Mouse (Mus musculus): ENCODE data around the gene Cd44.
A peak's percentile ranks its signal among the peaks of the same experiment; 100 is the strongest.

Cd44 gene

DNA sequence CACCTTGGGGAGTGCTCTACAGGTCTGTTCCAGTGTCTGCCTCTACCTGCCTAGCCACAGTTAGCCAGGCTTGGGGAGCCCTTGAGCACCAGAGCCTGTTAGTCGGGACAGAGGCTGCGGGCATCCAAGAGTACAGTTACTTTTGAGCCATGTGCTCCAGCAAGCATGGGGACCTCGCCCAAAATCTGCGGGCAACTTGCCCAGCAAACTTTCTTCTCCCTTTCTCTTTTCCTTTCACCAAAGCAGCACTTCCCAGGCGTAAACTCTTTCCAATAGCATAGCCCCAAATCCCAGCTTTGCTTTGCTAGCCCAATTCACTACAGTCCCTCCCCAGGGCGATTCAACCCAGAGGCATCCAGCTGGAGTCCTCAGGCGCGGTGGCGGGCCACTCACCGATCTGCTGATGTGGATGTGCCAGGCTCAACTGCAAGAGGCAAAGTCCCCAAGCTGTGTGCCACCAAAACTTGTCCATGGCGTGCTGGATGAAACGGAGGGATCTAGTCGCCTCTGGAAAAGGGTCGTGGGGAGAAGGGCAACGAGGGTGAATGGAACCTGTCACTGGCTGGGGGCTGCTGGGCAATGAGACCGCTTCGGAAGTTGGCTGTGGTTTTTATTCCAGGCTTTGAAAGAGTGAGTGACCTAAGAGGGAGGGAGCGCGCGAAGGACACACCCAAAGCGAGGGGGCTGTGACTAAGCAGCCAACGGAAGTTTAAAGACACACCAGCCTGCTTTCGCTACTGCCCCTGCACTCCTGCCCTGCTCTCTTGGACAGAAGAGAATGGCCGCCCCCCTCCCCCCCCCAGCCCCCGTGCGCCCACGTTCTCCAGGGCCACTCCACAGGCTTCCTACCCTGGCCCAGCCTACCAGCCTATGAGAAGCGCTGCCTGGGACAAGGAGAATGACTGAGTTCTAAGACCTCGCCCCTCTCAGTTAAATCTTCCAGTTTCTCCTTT lies at the start of gene Cd44:
Cd44 (minus strand) TSS at position 791 of the 953 bp plus-strand sequence.
- DNase-seq (ENCODE audit: low spot score in 2 of 2), result peak; percentile 70 to 71

DNA sequence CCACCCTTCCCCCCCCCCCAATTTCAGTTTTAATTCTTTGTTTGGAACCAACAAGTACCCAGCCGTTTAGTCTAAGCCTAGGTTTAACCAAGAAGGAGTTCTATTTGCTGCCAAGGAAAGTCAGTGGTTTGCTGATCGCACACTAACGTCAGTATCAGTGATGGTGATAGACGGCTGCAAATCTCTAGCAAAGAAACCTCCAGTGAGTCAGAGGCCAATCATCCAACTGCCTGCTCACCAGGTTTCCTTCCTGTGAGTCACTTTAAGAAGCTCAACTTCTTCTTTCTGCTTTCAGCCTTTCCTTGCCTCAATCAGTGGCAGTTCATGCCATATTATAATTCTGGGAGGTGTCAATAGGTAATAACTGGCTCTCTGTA lies 47.0 kb upstream of the Cd44 start:
- peak; percentile 51 to 64 for DNase-seq (ENCODE audit: low spot score in 2 of 2)

DNA sequence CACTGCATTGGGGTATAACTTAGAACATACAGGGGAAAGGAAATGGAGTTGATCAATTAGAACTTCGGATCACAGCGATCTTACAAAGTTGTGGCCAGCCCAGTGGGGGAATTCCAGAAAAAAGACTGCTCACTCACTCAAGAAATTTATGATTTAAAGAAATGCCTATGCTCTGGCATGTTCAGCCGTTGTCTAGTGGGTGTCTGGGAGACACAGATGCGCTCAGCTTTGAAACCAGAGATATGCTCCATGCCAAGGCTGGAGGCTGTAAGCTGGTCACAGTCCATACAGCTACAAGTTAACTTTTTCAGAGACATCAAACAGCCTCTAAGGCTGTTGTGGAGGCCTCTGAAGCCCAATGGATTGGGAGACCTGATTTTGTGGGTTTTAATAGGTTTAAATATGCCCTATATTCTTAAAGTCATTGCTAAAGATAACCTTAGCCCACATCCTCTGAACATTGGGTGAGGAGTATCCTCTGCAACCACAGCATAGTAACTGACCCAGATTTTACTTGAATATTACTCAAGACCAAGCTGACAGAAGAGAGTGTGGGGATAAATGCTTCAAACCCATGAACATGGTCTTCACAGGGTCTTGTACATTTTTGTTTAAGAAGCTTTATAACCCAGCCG lies 46.5 kb upstream of the Cd44 start:
- no peak for DNase-seq (ENCODE audit: low spot score in 2 of 2)

DNA sequence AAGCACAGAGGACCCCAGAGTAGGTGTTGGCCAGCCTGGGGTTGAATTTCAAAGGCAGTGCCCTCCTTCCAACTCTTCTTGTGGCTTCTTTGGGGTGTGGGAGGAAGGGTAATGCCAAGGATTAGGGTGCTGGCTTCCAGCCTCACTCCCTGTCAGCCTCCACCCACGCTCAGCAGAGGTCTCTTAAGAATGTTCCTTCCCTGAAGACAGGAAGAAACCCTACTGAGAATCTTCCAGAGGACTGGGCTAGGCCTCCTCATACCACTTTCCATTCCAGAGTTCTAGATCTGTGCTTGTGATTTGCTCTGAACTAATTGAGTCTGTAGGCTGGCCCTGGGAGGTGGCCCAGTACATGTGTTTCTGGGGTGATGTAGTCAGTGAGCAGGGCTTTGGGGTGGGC lies 43.6 kb upstream of the Cd44 start:
- DNase-seq (ENCODE audit: low spot score in 2 of 2), result no peak

DNA sequence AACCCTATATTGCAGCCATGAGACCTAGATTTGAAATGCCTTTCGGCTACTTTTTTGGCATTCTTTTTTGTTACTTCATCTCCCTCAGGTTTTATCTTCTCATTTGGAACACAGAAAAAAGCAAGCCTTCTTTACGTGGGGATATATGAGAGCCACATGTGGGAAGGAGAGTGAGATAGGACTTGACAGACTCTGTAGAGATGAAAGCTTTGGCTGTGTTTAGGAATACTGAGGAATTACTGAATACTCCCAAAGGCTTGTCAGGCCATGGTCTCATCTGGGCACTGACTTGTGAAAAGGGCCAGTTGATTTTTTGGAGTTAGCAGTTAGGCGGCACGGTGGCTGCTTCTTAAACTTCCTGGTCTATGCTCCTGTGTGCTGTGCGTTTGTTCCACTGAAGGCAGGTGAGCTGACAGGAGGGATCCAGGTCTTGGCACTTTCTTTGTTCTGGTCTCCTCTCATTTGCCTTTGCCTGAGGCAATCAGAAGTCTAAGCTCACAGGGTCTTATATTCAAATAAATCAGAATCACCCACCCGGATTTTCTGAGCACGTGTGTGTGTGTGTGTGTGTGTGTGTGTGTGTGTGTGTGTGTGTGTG lies 43.0 kb upstream of the Cd44 start:
- no peak for DNase-seq (ENCODE audit: low spot score in 2 of 2)

DNA sequence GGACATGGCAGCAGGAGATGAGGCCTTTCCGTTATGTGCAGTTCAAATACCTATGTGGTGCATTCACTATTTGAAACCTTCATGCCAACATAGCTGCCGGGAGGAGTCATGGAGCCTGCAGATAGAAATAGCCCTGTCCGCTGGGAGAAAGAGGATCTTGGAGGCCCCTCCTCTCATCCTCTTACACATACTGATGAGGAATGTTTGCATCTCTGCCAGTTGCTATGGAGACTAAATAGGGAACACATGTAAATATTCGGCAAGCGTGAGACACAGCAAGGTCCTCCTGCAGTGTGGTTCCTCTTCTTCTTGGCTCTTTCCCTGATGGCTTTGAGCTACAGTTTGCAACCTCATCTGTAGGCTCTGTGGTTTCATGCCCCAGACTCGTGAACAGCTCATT lies 42.5 kb upstream of the Cd44 start:
- peak in 1 of 2 experiments; percentile 41 for DNase-seq (ENCODE audit: low spot score in 2 of 2)

DNA sequence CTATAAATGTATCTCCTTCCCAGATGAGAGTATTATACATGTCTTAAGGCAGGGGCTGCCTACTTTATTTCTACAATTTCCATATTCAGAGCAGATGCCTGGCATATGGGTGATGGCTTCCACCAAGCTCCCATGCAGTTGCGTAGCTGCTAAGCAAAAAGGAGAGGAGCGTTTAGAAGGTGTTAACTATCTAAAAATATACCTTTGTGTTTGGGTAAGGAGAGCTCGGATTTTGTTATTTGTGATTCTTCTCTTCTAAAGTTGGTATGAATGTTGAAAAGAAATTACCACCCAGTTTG lies 41.3 kb upstream of the Cd44 start:
- DNase-seq (ENCODE audit: low spot score in 2 of 2), result no peak

DNA sequence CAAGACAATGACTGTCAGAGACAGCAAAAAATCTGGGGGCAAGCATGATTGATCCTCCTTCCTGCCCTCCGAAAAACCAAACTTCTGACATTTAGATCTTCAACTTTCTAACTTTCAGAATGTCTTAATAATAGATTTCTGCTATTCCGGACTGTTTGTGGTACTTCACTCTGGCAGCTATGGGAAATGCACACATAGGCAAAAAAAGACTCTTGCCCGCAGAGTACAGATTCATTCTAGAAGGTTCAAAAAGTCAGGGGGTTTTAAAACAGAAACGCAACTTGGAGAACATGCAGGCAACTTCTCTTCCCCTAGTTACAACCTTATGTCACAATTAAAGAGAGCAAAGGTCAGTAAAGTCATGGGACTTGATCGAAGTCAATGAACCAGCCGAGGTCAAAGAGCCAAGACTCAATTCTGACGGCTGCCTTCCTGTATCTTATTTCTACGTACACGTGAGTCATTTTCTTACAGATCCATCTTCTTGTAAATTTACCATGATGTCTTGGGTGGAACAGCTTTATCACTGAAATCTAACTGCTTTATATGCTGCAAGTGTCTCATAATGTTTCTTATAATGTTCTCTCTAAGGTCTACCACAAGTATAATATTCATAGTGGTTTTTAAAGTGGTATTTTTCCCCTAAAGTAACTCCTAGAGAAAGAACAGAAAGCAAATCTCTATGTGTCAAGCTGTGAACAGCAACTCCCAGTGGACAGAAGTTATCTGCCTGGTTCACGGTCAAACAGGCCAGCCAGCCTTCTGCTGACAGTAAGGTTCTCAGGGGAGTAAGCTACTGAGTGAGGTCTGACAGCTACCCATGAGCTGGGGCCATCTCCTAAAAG lies 40.7 kb upstream of the Cd44 start:
- DNase-seq (ENCODE audit: low spot score in 2 of 2), result no peak

DNA sequence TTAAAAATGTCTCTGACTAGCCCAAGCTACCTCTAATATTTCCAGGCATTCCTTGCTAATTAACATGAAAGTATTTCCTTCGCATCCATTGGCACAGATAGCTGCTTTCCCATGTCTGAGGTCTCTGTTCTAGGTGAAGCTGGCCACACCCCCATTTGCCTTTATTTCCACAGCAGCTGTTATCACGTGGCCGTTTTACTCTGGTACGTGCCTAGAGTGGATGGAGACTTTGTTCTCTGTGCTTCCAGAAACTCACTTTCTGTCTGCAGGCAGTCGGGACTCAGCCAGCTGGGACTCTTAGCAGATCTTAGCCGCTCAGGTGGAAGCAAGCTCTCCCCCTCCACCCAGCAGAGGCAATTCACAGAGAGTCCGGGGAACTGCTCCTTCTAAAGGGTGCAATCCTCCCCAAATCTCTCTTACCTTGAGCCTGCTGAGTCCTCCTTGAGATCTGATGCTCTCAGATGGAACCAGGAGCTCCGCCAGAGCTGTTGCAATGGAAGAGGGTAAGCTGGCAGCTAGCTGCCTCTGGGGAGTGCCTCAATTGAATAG lies 39.4 kb upstream of the Cd44 start:
- no peak for DNase-seq (ENCODE audit: low spot score in 2 of 2)

DNA sequence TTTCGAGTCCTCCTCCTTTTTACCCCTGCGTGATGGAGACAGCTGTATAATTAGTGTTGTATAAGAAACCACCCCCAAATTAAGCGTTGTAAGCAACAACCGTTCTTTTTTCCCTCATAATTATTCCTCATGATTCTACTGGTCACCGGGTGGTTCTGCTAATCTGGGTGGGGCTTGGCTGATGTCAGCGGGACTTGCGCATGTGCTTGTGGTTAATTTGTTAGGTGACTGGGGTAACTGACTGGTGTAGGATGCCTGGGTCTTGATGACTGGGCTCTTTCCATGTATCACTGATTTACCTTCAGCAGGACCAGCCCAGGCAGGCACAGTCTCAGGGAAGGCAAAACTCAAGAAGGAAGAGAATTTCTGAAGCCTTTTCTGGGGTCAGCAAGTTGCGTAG lies 38.7 kb upstream of the Cd44 start:
- DNase-seq (ENCODE audit: low spot score in 2 of 2), result no peak

DNA sequence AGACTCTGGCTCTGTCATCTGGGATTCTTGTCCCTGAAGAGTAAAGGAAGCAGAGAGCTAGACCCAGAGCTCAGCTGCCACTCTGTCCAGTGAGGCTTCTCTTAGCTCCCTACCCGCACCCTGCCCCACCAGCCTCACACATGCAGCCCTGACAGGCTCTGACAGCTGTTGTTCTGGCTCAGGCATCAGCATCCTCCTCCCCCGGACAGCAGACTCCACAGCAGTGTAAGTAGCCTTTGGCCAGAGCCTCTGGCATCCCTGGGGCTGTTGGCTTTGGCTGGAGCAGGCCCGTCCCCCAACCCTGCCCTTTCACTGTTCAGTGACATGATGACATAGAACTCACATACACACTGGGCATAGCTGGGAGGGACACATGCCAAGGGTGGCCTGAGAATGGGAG lies 35.4 kb upstream of the Cd44 start:
- no peak for DNase-seq (ENCODE audit: low spot score in 2 of 2)

DNA sequence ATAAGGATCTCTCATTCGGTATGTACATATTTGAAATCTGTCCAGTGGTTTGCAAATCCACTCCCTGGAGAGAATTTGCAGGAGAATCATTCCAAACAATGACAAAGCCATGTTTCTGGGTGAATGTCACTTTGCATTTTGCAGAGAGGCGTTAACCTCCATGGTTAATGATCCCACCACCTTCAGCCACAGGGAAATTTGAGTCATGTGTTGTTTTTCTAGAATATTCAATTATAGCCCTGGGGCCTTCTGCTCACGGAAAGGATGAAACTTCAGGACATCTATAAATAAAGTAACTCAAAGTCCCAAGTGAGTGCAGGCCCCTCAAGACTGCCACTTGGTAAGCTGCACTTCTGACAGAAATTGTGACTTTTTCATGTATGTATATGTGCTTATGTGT lies 33.4 kb upstream of the Cd44 start:
- no peak for DNase-seq (ENCODE audit: low spot score in 2 of 2)

DNA sequence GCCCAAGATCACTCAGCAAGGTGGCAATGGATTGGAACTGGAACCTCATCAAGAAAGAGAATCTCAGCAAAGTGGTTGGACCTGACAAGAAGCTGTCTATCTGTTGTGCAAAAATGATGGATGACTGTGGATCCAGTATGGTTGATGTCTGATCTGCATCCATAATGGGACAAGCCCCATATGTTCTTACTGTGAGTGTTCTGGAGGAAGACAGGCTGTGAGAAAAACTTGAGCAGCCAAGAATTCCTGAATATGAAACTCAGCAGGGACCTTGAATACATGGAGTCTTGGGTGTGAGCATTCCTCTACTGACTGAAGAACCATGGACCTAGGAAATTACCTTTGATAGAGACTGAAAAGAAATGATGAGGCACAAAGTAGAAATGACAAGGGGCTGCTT lies 32.3 kb upstream of the Cd44 start:
- DNase-seq (ENCODE audit: low spot score in 2 of 2), result no peak

DNA sequence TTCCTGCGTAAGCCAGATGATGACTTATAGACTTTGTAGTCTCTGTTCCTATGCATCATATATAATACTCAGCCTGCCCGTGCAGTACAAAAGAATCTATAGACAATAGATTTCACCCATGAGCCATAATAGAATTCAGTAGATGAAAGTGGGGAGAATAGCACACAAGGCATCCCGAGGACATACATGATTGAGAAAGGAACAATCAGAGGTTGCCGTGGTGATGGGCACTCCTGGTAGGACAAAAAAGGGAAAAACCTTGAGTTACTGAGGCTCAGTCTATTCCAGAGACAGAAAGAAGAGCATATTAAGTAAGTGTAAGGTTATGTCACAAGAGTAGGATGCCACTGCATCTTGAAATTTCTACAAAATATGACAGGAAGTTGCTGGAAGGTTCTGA lies 31.7 kb upstream of the Cd44 start:
- no peak for DNase-seq (ENCODE audit: low spot score in 2 of 2)

DNA sequence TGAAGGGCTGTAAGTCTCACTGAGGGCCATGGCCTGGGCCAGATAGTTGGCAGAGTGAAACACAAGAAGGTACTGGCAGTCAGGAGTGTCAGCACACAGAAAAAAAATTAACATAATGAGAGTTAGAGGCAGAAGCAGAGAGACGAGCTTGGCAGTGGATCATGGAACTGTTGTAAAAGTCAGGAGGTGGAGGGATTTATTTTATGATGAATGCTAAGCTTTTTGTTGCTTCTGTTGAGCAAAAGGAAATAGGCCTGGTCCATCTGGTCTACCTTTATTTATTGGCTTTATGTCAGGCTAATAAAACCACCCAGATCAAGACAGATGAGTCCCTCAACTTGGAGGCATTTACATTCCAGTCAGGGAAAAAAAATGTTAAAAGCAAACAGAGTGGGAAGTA lies 31.2 kb upstream of the Cd44 start:
- no peak for DNase-seq (ENCODE audit: low spot score in 2 of 2)

DNA sequence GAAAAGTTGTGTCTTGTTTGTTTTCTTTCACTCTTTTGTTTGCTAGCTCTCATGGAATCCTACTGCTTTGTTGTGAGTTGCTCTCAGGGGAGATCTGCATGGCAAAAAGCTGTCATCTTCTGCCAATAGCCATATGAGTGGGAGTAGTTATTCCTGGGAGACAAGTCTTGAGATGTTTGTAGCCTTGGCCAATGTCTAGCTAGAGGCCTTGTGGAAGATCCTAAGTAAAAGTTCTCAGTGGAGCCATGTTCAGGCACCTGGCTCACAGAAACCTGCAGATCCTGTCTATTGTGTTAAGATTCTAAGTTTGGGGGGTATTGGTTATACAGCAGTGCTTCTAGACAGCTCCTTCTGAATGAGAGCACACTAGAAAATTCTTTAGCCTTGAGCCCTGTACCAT lies 26.7 kb upstream of the Cd44 start:
- DNase-seq (ENCODE audit: low spot score in 2 of 2), result no peak

DNA sequence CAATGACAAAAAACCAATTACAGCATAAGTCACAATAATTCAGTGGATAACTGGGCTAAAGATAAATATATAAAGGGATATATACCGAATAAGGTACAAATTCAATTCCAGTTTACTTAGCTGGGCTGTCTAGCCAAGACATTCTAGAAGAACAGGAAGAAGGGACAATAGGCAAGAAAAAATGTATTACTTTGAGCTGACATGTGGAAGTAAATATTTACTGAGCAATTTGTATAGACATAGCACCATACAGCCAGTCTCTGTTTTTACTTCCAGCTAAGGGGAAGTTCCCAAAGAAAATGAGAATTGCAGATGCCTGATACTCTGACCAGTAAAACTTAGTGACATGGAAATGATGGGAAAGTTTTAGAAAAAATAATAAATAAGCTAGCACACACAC lies 23.0 kb upstream of the Cd44 start:
- no peak for DNase-seq (ENCODE audit: low spot score in 2 of 2)

DNA sequence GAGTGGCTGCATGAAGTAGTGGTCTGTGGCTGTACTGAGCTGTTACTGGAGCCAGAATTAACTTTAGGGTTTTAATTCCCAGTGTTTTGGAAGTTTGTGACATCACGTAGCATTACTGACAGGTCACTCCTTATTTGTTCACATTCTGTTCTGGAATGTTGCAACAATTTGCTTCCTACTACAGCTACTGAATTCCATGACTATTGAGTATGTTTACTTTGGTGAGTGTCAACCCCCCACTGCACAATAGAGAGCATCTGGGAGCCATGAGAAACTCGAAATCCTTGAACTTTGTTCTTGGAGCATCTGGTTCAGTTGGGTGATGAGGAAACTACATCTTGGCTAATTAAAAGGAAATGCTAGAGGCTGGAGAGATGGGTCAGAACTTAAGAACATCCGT lies 22.2 kb upstream of the Cd44 start:
- DNase-seq (ENCODE audit: low spot score in 2 of 2), result no peak

DNA sequence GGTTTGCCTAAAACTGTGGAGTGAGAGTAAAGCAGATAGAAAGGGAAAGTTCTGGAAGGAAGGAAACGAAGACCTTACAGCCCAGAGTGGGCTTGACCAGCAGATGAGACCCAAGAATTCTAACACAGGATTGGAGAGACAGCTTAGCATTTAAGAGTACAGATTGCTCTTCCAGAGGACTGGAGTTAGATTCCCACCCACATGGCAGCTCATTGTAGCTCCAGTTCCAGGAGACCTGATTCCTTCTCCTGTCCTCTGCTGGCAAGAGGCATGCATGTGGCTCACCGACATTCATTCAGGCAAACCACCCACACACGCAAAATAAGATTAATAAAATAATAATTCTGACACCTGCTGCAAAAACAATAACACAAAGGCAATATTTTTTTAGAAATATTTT lies 20.6 kb upstream of the Cd44 start:
- no peak for DNase-seq (ENCODE audit: low spot score in 2 of 2)

DNA sequence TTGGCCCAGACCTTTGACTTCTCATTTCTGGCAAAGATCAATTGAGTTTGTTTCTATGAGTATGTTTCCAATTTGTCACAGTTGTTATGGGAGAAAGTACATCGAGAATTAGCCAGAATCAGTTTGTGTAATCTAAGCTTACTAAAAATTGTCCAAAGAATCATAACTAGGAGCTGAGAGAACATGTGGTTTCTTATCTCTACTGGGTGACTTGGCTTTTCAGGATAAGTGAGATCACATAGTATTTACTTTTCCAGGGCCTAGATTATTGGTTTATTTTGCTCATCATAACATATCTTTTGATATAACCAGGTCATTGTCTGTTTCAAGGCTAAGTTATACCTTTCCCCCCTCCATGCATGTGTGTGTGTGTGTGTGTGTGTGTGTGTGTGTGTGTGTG lies 16.8 kb upstream of the Cd44 start:
- DNase-seq (ENCODE audit: low spot score in 2 of 2), result no peak

DNA sequence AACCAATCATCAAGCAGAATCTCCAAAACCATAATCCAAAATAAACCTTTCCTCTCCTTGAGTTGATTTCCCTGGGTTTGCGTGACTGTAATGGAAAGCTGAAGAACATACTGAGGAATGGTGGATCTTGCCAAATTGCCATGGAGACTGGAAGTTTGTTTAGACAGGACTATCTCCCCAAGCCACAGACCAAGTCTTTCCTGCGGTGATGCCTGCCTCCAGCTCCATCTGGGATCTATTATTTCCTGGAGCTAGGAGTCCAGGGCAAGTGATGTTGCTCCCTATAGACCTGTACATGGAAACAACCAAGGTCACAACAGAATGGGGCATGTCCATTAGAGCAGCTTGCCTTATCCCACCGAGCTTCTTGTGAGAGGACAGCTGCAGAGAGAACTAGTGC lies 15.1 kb upstream of the Cd44 start:
- no peak for DNase-seq (ENCODE audit: low spot score in 2 of 2)

DNA sequence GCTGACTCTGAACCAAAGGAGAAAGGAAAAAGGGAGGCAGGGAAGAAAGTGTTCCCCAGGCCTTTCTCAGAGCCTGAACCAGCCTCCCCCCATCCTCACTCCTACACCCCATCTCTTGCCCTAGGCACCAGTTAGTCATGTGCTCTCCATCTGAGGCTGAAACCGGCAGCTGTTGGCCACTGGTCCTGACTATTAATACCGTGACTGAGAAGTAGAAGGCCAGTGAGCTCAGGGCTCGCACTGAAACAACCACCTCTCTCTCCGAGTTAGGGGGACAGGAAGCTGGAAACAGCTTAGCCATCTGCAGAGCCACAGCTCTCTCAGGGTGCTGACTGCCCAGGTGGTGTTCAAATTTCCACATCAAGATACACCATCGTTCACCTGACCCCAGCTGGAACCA lies 13.2 kb upstream of the Cd44 start:
- no peak for DNase-seq (ENCODE audit: low spot score in 2 of 2)

Measured in natural killer cell, adult 2 months (primary cell).